Mouse (Mus musculus): ENCODE measurements around the gene Cdca4.

DNA sequence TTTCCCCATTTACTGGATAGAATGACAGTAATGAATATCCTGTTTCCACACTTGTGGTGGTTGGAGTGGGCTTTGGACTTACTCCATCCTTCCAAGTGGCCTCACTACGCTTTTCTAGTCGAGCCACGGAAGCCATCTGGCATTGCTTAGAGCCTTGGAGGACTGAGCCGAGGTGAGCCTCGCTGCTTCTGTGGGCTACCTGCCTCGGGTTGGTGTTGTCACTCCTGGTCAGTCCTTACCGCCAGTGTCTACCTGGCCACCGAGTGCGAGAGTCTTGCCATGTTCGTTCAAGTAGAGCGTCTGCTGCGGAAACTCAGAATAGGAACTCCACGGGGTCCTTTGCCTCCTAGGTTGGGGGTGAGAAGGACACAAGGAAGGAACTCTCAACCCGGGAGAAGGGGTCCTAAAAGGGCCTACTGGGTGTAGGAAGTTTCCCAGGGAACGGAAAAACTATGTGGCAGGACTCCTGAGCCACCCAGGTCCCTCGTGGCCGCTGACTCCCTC, 47.9 kb upstream of the Cdca4 start:
- TF ChIP-seq MAX (IDR thresholded peaks at IDR 0.05; ENCODE audit: low read depth) = no peak
- TF ChIP-seq TCF12 (IDR thresholded peaks at IDR 0.05; ENCODE audit: insufficient read depth, poor library complexity, severe bottlenecking) = no peak
- no peak for TF ChIP-seq MYOG (IDR thresholded peaks at IDR 0.05; ENCODE audit: control insufficient read depth in 1 of 3, insufficient read depth in 1 of 3, insufficient read length in 2 of 3, low read depth in 2 of 3)
- no peak for TF ChIP-seq USF1 (IDR thresholded peaks at IDR 0.05; ENCODE audit: low read depth)
- TF ChIP-seq SRF (IDR thresholded peaks at IDR 0.05; ENCODE audit: control insufficient read depth, insufficient read length, low read depth) = no peak
- TF ChIP-seq POLR2A (IDR thresholded peaks at IDR 0.05; ENCODE audit: insufficient read length, low read depth) = no peak
- no peak for TF ChIP-seq E2F4 (IDR thresholded peaks at IDR 0.05; ENCODE audit: insufficient read depth)
- TF ChIP-seq MYOD1 (IDR thresholded peaks at IDR 0.05; ENCODE audit: control insufficient read depth in 1 of 3, insufficient read length in 2 of 3, low read depth in 2 of 3) = no peak
- no peak for TF ChIP-seq REST (IDR thresholded peaks at IDR 0.05; ENCODE audit: insufficient read depth, insufficient read length)
- TF ChIP-seq POLR2AphosphoS2 (IDR thresholded peaks at IDR 0.05; ENCODE audit: insufficient read length, low read depth) = no peak
- TF ChIP-seq CEBPB (IDR thresholded peaks at IDR 0.05; ENCODE audit: insufficient read depth, poor library complexity, severe bottlenecking) = no peak
- no peak for TF ChIP-seq TCF3 (IDR thresholded peaks at IDR 0.05; ENCODE audit: insufficient read length, low read depth)

All from myocyte (in vitro differentiated cells).